Mouse (Mus musculus): ENCODE data around the gene Tmem229b.
A peak's percentile ranks its signal among the peaks of the same experiment; 100 is the strongest.
"Not testable (repeated sequence)": the region's sequence is repeated elsewhere in the genome, so short reads cannot be mapped to it uniquely, and the experiment has no call there.

The Tmem229b gene

DNA sequence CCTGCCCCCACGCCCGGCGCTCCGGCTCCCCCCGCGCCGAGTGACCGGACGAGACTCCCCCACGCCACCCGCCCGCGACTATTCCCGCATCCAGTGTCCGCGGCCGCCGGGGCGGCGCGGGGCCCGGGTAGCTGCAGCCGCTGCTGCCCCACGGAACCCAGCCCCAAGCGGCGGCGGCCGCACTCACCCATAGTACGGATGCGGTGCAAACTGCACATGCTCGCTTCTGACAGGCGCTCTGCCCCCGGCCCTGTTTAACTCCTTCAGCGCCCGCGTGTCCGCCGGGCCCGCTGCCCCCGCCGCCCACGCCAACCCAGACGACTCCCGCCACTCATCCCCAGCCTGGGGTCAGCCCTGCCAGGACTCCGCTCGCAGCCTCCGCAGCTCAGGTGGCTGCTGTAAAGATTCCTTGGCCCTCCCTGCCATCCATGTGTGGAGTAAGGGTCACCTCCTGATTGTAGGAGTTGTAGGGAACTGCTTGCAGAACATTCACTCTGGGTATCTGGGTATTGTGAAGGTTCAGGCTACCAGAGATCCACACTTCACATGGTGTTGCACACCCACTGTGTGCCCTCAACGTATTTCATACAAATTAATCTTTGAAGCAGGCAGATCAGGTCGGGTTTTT, at the start of gene Tmem229b:
Gene Tmem229b, minus strand, starts transcription at position 502 of the 628 bp plus-strand sequence.
- peak; percentile 47 for DNase-seq (ENCODE audit: low spot score)

- DNase-seq (ENCODE audit: low spot score), result no peak
These were observed 47.8 kb upstream of the Tmem229b start for GRCm38 (mm10) chr12:79055276-79055675.

- no peak for DNase-seq (ENCODE audit: low spot score)
These were observed 44.6 kb upstream of the Tmem229b start for GRCm38 (mm10) chr12:79052073-79052472.

- no peak for DNase-seq (ENCODE audit: low spot score)
These were observed 43.3 kb upstream of the Tmem229b start for GRCm38 (mm10) chr12:79050545-79051212.

- DNase-seq (ENCODE audit: low spot score), result no peak
These were observed 42.4 kb upstream of the Tmem229b start for GRCm38 (mm10) chr12:79049807-79050206.

- DNase-seq (ENCODE audit: low spot score), result no peak
These were observed 41.5 kb upstream of the Tmem229b start for GRCm38 (mm10) chr12:79048898-79049297.

DNA sequence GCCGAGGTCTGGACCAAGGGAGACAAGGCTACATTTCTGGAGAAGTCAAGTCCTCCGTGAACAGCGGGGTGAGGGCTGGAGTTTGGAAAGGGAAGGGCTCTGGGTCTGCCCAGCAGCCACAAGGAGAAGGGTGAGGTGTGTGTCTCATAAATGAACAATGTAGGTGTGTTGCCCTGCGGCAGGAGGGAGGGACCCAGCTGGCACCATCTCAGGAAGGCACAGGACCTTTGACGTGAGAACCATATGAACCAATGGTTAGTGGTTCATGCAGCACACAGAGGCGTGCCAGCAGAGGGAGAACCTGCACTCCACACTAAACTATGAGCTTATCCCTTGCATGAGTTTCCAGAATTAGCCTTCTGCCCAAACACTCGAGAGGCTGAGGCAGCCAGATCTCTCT, 39.8 kb upstream of the Tmem229b start:
- no peak for DNase-seq (ENCODE audit: low spot score)

GRCm38 (mm10) chr12:79046171-79046570, 38.7 kb upstream of the Tmem229b start:
- no peak for DNase-seq (ENCODE audit: low spot score)

DNA sequence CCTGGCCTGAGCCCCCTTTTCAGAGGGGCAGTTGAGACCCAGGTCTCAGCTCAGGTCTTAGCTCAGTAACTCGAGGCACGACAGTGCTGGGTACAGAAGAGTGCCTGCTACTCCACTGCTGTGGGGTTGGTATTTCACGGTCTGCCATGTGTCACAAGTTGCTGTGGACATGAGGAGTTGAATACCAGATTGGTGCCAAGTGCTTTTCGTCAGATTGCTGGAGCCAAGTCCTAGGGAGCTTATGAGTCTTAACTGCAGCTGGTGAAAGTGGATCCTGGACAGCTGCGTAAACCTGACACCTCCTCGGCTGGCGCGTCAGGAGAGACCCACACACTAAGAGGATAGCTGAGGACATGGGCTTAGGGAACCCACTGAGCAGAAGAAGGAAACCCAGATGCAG, 37.2 kb upstream of the Tmem229b start:
- no peak for DNase-seq (ENCODE audit: low spot score)

- no peak for DNase-seq (ENCODE audit: low spot score)
These were observed 34.0 kb upstream of the Tmem229b start for GRCm38 (mm10) chr12:79041436-79041835.

DNA sequence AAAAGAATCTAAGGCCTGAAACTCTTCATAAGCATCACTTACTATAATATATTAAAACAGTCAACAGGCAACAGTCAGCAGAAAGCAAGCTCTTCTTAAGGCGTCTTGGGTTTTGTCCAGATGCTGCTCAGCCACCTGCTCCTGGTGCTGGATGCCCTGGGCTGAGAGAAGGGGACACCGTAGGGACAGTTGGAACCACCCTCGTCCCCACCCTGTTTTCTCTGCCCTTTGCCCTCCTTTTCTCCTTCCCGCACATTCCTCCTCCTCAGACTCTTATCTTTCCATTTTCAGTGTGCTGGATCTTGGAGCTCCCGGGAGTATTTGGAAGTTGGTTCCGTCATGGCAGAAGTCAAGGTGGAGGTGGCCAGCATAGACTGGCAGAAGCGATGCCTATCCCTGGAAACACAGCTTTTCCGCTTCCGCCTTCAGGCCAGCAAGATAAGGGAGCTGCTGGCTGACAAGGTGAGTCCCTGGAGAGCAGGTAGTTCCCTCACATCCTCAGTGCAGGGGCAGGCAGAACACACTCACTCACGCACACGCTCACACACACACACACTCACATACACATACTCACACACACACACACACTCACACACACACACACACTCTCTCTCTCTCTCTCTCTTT, 32.9 kb upstream of the Tmem229b start:
- no peak for DNase-seq (ENCODE audit: low spot score)

DNA sequence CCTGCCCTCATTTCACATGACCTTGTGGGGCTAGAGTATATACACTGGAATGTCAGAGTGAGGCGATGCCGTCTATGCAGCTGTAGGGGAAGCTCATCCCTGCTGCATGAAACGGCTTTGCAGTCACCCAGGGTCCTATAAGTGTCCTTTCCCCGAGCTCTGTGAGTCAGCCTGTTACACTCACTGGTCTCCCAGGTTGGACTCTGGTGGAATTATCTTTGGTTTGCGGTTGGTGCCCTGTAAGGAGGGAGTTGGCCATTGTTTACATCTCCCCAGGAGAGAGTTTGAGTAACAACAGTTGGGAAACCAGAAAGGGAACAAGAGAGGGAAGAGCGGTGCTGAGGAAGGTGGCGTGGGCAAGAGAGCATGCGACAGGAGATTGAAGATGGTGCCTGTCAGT, 32.3 kb upstream of the Tmem229b start:
- no peak for DNase-seq (ENCODE audit: low spot score)

- DNase-seq (ENCODE audit: low spot score), result no peak
These were observed 27.9 kb upstream of the Tmem229b start for GRCm38 (mm10) chr12:79035349-79035748.

- DNase-seq (ENCODE audit: low spot score), result no peak
These were observed 26.9 kb upstream of the Tmem229b start for GRCm38 (mm10) chr12:79034331-79034730.

DNA sequence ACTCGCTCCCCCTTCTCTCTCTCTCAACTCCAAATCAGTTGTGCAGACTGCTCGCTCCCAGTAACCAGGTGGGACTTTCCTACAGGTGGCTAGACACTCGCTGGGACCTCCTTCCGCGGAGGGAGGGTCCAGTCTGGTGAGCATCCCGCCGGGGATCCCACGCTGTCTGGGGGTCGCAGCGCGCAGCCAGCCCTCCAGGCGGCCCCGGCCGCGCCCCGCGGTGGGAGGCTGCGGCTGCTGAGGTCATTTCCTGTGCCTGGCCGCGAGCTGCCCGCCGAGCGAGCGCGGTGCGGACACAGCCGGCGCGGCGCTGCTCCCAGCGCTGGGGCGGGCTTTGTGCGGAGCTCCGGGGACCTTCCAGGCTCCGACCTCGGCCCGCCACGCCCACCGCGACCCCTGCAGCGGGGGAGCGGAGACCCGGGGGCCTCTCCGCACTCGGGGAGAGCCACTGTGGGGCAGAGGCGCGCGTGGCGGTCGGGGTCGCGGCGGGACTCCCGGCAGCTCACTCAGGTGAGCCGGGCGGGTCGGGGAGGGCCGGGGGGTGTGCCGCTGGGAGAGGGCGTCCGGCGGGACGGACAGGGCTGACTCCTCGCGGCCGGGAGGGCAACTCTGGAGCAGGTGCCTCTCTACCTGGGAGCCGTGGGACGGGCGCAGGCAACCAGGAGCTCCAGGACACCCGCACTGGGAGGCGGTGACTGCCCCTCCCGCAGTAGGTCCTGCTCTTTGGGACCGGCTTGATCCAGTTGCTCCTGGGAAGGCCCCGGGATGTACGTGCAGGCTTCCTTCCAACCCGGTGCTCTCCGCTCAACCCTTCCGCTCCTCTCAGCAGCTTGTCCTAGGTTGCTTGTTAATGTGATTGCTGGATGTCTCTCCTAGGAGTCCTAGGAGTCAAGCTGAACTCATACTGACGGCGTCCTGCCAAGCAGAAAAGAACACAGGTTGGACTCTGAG, 21.8 kb upstream of the Tmem229b start, which contains the start of gene Plekhh1:
Gene Plekhh1, plus strand, starts transcription at position 253 of the 951 bp plus-strand sequence.
- DNase-seq (ENCODE audit: low spot score), result peak; percentile 13

GRCm38 (mm10) chr12:79027526-79027925, 20.1 kb upstream of the Tmem229b start:
- DNase-seq (ENCODE audit: low spot score), result not testable (repeated sequence)

DNA sequence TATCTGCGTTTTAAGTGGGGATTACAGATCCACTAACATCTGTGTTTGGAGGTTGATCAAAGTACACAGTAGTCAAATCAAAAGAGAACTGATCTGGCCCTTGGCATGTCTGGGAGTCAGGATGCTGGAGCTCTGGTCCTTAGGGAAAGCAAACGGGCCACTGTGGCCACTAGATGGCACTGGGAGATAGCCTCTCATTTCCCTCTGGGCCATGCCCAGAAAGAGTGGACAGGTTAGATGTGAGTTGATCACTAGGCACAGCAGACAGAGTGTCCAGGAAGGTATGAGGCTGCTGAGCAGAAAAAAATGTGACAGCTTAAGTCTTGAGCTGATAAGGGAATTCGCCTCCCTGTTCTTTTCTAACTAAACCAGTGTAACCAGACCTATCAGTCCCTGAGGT, 15.5 kb upstream of the Tmem229b start:
- no peak for DNase-seq (ENCODE audit: low spot score)

- no peak for DNase-seq (ENCODE audit: low spot score)
These were observed 14.5 kb upstream of the Tmem229b start for GRCm38 (mm10) chr12:79021902-79022301.

DNA sequence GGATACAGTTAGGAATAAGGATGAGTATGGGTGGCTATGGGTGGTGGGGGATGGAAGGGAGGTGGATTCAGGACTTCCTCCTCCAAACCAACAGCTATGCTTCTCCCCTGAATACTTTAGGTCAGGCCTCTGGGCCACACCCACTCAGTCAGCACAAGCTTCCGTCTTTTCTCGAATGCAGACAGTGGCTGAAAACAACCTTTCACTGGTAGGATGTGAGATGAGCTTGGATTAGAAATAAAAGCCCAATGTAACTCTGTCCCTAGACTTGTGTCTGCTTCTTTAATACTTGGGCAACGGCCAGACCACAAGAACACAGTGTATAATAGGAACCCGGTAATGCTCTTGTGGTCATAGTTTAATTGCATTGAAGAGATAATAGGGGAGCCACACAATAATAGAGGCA, 10.6 kb upstream of the Tmem229b start:
- peak; percentile 10 for DNase-seq (ENCODE audit: low spot score)

- no peak for DNase-seq (ENCODE audit: low spot score)
These were observed 8.7 kb upstream of the Tmem229b start for GRCm38 (mm10) chr12:79016109-79016508.

GRCm38 (mm10) chr12:79010569-79010968, 3.1 kb upstream of the Tmem229b start:
- no peak for DNase-seq (ENCODE audit: low spot score)

DNA sequence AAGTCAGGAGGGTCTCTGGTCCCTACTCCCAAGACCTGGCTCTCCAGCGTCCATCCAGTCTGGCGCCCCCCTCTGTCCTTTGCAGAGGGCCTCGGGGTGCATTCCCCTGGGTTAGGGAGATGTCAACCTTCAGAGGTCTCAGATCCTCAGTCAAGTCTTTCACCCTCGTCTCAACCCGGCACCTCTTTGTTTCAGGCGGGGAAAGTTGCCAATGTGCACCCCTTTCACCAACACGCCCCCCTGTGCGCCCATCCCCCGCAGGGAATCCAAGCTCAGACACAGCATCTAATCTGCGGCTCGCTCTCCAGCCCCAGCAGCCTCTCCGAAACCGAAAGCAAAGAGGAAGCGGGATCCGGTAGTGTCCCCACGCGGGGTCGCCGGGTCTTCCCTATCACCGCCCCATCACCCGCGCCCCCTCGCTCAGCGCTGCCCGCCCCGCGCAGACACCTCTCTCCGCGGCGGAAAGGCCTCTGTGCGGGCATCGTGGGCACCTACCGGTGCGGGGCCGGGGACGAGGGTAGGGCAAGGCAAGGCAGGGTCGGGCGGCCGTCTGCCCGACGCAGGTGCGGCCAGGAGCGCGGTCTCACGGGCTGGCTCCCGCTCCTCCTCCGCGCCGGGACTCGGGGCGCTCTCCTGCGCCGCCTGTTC, 825 bp downstream of the Tmem229b start:
- DNase-seq (ENCODE audit: low spot score), result peak; percentile 66
